Mouse (Mus musculus): ENCODE data around the gene Adam12.

Adam12 gene

DNA sequence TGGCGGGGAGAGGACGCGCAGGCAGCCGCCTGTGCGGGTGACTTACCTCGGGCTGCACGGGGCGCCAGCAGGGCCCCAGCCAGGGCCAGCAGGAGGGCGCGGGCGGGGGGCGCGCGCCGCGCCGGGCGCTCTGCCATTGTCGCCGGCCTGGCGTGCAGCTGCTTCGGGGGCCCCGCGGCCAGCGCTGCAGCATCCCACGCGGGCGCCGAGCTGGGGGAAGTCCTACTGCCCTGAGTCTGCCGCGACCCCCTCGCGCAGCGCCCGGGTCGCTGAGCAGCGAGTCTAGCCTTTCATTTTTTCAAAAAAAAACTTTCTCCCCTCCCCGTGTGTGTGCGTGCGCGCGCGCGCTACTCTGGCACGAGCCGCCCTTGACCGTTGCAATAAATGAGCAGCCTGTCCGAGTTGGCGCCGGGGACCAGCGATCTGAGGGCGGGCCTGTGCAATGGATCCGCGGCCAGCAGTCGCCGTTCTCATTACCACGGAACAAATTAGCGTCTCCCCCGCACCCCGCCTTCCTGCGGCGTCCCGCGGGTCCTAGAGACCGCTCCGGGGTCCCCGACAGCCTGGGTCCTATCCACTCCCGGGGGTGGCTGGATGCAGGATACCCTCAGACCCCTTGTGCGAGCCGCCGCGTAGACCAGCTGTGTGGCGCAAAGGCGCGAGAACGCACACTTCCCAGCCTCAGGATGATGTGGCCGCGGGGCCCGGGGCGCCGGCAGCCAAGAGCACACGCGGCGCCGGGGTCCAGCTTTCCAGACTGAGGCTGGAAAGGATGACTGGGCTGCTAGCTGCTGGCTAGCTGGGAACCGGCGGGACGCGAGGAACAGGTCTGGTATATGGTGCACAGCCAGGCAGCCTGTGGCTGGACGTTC, 7.0 kb downstream of the Adam12 start:
- DNase-seq (ENCODE audit: low read depth, low spot score) = peak; percentile 41

DNA sequence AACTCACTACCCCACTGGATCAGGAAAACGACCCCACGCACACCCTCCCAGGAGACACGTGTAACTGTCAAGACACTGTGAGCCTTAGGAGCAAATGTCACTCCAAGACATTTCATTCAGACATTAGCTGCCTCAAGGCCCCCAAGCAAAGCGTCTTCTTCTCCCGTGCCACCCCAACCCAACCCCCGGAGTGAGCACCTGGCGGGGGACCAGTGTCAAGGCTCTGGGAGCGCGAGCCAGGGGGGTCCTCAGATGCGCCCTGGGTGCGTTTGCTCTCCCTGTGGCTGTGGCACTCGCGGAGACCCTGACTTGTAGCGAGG, 7.6 kb downstream of the Adam12 start:
- DNase-seq (ENCODE audit: low read depth, low spot score) = no peak

GRCm38 (mm10) chr7:134223444-134224161, 8.3 kb downstream of the Adam12 start:
- peak; percentile 68 for DNase-seq (ENCODE audit: low read depth, low spot score)

- no peak for DNase-seq (ENCODE audit: low read depth, low spot score)
These were observed 24.0 kb downstream of the Adam12 start for GRCm38 (mm10) chr7:134207956-134208355.

GRCm38 (mm10) chr7:134193089-134193488, 38.9 kb downstream of the Adam12 start:
- DNase-seq (ENCODE audit: low read depth, low spot score) = no peak

DNA sequence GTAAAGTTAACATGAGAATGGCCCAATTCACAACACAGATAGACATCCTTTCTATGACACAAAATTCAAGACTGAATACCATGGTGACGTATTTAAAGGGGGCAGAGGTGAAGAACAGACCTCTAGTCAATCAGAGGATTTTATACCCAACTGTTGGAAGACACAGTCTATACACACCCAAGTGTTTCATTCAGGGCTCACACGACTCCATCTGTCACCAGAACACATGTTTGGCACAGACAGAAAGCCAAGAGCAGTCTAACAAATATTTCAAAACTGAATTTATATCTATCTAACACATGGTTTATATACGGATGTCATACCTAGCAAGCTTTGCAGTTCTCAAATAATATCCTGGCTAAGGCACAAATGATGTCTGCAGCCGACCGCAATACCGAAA, 41.8 kb downstream of the Adam12 start:
- DNase-seq (ENCODE audit: low read depth, low spot score) = no peak

DNA sequence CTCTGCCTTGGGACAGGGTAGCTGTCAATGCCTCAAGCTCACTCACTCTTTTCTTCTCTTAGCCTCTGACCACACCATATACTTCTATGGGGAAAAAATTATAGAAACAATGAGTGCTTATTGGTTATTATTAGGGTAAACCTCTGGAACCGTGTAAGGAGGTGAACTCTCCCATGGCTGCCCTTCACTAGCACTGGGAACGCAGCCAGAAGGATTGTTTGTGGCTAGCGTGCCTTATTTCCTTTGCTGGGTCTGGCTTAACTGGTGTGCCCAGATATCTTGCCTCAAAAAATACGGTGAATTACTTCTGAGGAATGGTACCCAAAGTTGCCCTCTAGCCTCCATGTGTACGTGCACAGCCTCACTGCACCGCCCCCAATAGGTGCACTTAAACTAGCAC, 43.4 kb downstream of the Adam12 start:
- no peak for DNase-seq (ENCODE audit: low read depth, low spot score)

- DNase-seq (ENCODE audit: low read depth, low spot score) = no peak
These were observed 44.0 kb downstream of the Adam12 start for GRCm38 (mm10) chr7:134187946-134188345.

DNA sequence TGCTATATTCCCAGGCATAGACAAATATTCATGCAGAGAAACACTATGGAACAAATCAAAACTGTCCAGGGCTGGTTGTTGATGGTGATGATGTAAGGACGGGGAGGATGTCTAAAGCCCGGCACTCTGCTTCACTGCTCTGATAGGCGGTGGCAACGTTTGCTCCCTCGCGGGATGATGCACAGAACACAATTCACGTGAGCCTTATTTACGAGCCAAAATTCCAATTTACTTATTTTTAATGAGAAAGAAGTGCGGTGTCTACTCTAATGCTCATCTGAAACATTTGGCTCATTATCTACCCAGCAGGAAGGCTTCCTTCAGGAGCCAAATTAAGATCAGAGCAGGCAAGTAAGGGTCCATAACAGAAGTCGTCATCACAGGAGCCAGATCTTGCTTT, 45.4 kb downstream of the Adam12 start:
- no peak for DNase-seq (ENCODE audit: low read depth, low spot score)

DNA sequence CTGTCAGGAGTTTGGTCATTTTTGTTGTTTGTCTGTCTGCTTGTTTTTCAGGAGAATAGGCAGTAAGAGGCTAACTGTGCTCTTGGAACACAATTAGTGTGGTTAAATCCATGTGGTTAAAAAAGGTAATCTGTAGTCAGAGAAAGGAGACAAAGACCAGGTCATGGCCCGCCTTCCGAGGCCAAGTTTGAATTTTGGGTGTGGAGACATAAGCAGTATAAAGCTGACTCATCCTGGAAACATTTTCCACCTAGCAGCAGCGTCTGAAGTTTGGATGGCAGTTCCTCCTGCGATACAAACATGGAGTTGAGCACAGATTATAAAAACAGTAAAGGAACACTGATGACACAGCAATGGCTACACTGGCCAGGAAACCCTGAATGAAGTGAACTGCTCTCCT, 46.2 kb downstream of the Adam12 start:
- DNase-seq (ENCODE audit: low read depth, low spot score) = no peak

- no peak for DNase-seq (ENCODE audit: low read depth, low spot score)
These were observed 50.2 kb downstream of the Adam12 start for GRCm38 (mm10) chr7:134181717-134182116.

GRCm38 (mm10) chr7:134181056-134181455, 50.9 kb downstream of the Adam12 start:
- DNase-seq (ENCODE audit: low read depth, low spot score) = no peak

DNA sequence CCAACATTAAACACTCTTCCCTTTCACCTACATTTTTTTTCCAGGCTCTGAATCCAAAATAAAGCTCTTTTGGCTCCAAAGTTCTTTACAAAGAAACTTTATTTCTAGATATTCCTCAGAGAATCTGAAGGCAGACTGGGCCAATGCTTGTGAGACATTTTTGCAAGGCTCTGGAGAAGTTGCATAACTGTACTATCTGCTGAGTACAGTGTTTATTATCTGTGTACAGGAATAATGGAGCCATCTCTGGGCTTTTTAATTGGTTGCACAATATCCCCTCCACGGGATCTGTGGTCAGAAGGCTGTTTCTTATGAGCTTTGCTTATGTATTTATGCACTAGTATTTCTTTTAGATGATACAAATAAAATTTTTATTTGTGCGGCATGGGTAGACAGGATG, 54.9 kb downstream of the Adam12 start:
- DNase-seq (ENCODE audit: low read depth, low spot score) = no peak

- DNase-seq (ENCODE audit: low read depth, low spot score) = no peak
These were observed 56.7 kb downstream of the Adam12 start for GRCm38 (mm10) chr7:134175201-134175600.

GRCm38 (mm10) chr7:134173442-134174090, 58.4 kb downstream of the Adam12 start:
- no peak for DNase-seq (ENCODE audit: low read depth, low spot score)

- no peak for DNase-seq (ENCODE audit: low read depth, low spot score)
These were observed 61.6 kb downstream of the Adam12 start for GRCm38 (mm10) chr7:134170180-134170910.

GRCm38 (mm10) chr7:134169780-134170179, 62.2 kb downstream of the Adam12 start:
- no peak for DNase-seq (ENCODE audit: low read depth, low spot score)

DNA sequence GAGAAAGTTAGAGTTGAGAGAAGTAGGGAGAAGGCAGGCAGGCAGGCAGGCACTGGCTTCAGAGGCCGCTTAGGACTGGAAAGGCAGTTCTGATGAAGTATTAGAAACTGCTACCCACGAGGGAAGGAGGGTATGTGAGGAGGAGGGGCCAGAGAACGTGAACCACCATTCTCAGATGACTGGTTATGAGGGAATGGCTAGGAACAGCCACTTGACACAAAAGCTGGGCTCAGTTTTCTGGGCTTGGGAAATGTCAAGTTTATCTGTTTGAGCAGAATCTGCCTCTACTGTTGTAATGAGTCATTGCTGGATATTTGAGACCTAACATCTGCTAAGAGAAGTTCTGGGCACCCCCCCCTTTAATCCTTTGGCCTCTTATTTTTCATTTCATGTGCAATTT, 64.4 kb downstream of the Adam12 start:
- no peak for DNase-seq (ENCODE audit: low read depth, low spot score)

- DNase-seq (ENCODE audit: low read depth, low spot score) = no peak
These were observed 68.2 kb downstream of the Adam12 start for GRCm38 (mm10) chr7:134163751-134164150.

GRCm38 (mm10) chr7:134162886-134163285, 69.1 kb downstream of the Adam12 start:
- DNase-seq (ENCODE audit: low read depth, low spot score) = no peak

DNA sequence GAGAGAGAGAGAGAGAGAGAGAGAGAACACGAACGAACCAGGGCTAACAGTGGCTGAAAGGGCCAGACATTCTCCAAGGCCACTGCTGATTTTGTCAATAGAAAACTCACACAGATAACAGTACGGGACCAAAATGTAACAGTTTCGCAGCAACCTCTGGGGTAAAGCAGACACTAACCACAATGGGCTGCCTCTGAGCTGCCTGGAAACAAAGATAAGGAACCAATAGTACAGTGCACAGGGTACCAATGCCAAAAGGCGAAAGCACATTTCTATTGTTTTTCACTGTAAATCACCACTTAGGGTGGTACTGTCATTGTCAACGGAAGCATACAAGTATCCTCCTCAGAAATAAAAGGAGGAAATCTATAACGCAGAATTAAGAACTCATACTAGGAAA, 72.3 kb downstream of the Adam12 start:
- DNase-seq (ENCODE audit: low read depth, low spot score) = no peak

GRCm38 (mm10) chr7:134151330-134151729, 80.6 kb downstream of the Adam12 start:
- no peak for DNase-seq (ENCODE audit: low read depth, low spot score)

All from forelimb bud, embryonic 11.5 days (tissue).